18 mouse cellular contexts compared by ENCODE assay signal in the genomic region with DNA sequence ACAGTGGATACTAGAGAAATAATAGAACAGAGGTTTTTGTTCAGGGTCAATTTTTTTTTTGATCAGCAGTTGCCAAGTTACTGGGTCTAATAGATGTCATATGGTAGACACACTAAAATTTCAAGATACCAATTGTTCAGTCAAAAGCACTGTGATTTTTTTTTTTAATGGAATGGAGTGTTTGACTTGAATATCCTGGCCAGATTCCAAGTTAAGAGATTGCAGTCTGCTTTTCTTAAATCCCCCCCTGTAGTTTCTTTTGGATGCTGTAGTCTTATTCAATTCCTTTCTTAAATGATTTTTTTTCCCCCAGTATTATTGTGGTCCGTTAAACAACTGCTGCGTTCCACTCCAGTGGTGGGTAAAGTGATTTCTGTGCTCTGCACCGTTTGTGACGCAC.
DNase-seq lines count a peak whose midpoint lies in the region; ATAC-seq lines count a peak whose summit lies in the region.
"Had no signal": no experiment of that assay in that cellular context is flagged by ENCODE, and none has a peak within 500 bp of the region (broad histone marks: within the 10 kb centered on the region; RNA-seq: fewer than 3 reads in every experiment).

No protein-coding gene starts in this region.

- H3K36me3 ChIP-seq in forebrain, embryonic 14.5 days (ENCODE audit: control insufficient read depth, insufficient read depth, low read length): no peaks in the 10 kb centered on the region
- no peaks in the 10 kb centered on the region for H3K36me3 ChIP-seq in forebrain, embryonic 10.5 days (replicated peaks)
- no peaks in the 10 kb centered on the region for H3K36me3 ChIP-seq in midbrain, embryonic 13.5 days
- H3K36me3 ChIP-seq in midbrain, embryonic 11.5 days (ENCODE audit: control insufficient read depth, insufficient read depth, low read length): no peaks in the 10 kb centered on the region
- H3K36me3 ChIP-seq: embryonic facial prominence, embryonic 15.5 days; heart, embryonic 13.5 days; hindbrain, embryonic 15.5 days had no signal

- no peaks in the 10 kb centered on the region for H3K9me3 ChIP-seq in forebrain, embryonic 14.5 days (replicated peaks; ENCODE audit: control insufficient read depth, low read length)
- H3K9me3 ChIP-seq in forebrain, embryonic 10.5 days: no peaks in the 10 kb centered on the region
- H3K9me3 ChIP-seq in midbrain, embryonic 13.5 days: no peaks in the 10 kb centered on the region
- no peaks in the 10 kb centered on the region for H3K9me3 ChIP-seq in midbrain, embryonic 11.5 days (ENCODE audit: control insufficient read depth, low read length)
- H3K9me3 ChIP-seq: embryonic facial prominence, embryonic 15.5 days; heart, embryonic 13.5 days; hindbrain, embryonic 15.5 days had no signal

- H3K27ac ChIP-seq in forebrain, embryonic 14.5 days (ENCODE audit: low read depth, low read length): no peak overlapping the region
- no peak overlapping the region for H3K27ac ChIP-seq in forebrain, embryonic 10.5 days
- H3K27ac ChIP-seq in midbrain, embryonic 13.5 days: no peak overlapping the region
- no peak overlapping the region for H3K27ac ChIP-seq in midbrain, embryonic 11.5 days (ENCODE audit: low read depth, low read length)
- H3K27ac ChIP-seq: embryonic facial prominence, embryonic 15.5 days; heart, embryonic 13.5 days; hindbrain, embryonic 15.5 days had no signal

- H3K4me3 ChIP-seq in forebrain, embryonic 14.5 days (ENCODE audit: low read depth, low read length): no peak overlapping the region
- no peak overlapping the region for H3K4me3 ChIP-seq in forebrain, embryonic 10.5 days
- H3K4me3 ChIP-seq in midbrain, embryonic 13.5 days (replicated peaks): no peak overlapping the region
- H3K4me3 ChIP-seq in midbrain, embryonic 11.5 days (ENCODE audit: low read depth, low read length): no peak overlapping the region
- H3K4me3 ChIP-seq: embryonic facial prominence, embryonic 15.5 days; heart, embryonic 13.5 days; hindbrain, embryonic 15.5 days had no signal

- peaks cover 5% of the 10 kb centered on the region; the same call in 1 of the 2 replicates for H3K4me1 ChIP-seq in forebrain, embryonic 14.5 days (ENCODE audit: control insufficient read depth, insufficient read depth, low read length)
- H3K4me1 ChIP-seq in forebrain, embryonic 10.5 days: peaks cover 7% of the 10 kb centered on the region; the same call in 1 of the 2 replicates
- peaks cover 10% of the 10 kb centered on the region; the same call in 1 of the 2 replicates for H3K4me1 ChIP-seq in midbrain, embryonic 13.5 days (replicated peaks)
- H3K4me1 ChIP-seq in midbrain, embryonic 11.5 days (ENCODE audit: control insufficient read depth, insufficient read depth, low read length): no peaks in the 10 kb centered on the region
- H3K4me1 ChIP-seq: embryonic facial prominence, embryonic 15.5 days had no signal

- ATAC-seq in forebrain, embryonic 14.5 days: peak; percentile 32; the same call in 1 of the 2 replicates
- ATAC-seq in midbrain, embryonic 13.5 days: peak; percentile 34; the same call in 1 of the 2 replicates
- no peak for ATAC-seq in midbrain, embryonic 11.5 days (ENCODE audit: low FRiP score)
- ATAC-seq: intestine, embryonic 16.5 days had no signal

- DNase-seq in cerebellum, adult 9-10 months: peak; percentile 41
- DNase-seq in cerebellum, postnatal 14 days: no peak
- DNase-seq in forebrain, embryonic 14.5 days (ENCODE audit: low spot score): peak; percentile 54
- no peak for DNase-seq in forebrain, embryonic 10.5 days (ENCODE audit: extremely low spot score, low spot score)
- DNase-seq in midbrain, embryonic 11.5 days (ENCODE audit: low spot score, missing footprints): no peak
- no peak for DNase-seq in left cerebral cortex, postnatal 10 days (ENCODE audit: extremely low spot score in 1 of 2, low spot score in 2 of 2)
- DNase-seq in ovary, adult 18-20 months (ENCODE audit: low spot score): no peak
- DNase-seq: adrenal gland, postnatal 10 days; cerebellum, adult 8-10 months; cerebellum, postnatal 36 days; gastrocnemius, postnatal 36 days; heart, adult 11 months; heart, postnatal 36 days had no signal

- H3K27me3 ChIP-seq in forebrain, embryonic 14.5 days (replicated peaks; ENCODE audit: control insufficient read depth, insufficient read depth, low read length): no peaks in the 10 kb centered on the region
- H3K27me3 ChIP-seq in forebrain, embryonic 10.5 days (ENCODE audit: poor library complexity, severe bottlenecking): no peaks in the 10 kb centered on the region
- no peaks in the 10 kb centered on the region for H3K27me3 ChIP-seq in midbrain, embryonic 13.5 days
- no peaks in the 10 kb centered on the region for H3K27me3 ChIP-seq in midbrain, embryonic 11.5 days (ENCODE audit: control insufficient read depth, insufficient read depth, low read length)
- H3K27me3 ChIP-seq: embryonic facial prominence, embryonic 15.5 days; heart, embryonic 13.5 days; hindbrain, embryonic 15.5 days had no signal

- 40% methylated on average over 4 of the region's 4 CpGs for WGBS in forebrain, embryonic 14.5 days
- 84% methylated on average over 4 of the region's 4 CpGs for WGBS in forebrain, embryonic 10.5 days
- WGBS in midbrain, embryonic 13.5 days: 52% methylated on average over 4 of the region's 4 CpGs
- WGBS in midbrain, embryonic 11.5 days: 80% methylated on average over 4 of the region's 4 CpGs

- no peak overlapping the region for H3K4me2 ChIP-seq in forebrain, embryonic 14.5 days (ENCODE audit: low read length)
- no peak overlapping the region for H3K4me2 ChIP-seq in midbrain, embryonic 13.5 days (replicated peaks)
- H3K4me2 ChIP-seq in midbrain, embryonic 11.5 days: no peak overlapping the region
- H3K4me2 ChIP-seq: embryonic facial prominence, embryonic 15.5 days; heart, embryonic 13.5 days; hindbrain, embryonic 15.5 days had no signal

- intact Hi-C loops in left cerebral cortex, postnatal 10 days (cut with DNase I): no loop called here

- no peak overlapping the region for H3K9ac ChIP-seq in forebrain, embryonic 14.5 days (ENCODE audit: low read length)
- H3K9ac ChIP-seq in midbrain, embryonic 13.5 days (replicated peaks): no peak overlapping the region
- no peak overlapping the region for H3K9ac ChIP-seq in midbrain, embryonic 11.5 days (ENCODE audit: low read length)
- H3K9ac ChIP-seq: embryonic facial prominence, embryonic 15.5 days; heart, embryonic 13.5 days; hindbrain, embryonic 15.5 days had no signal

Comparison
In these comparisons a context has a peak if more than half of its experiments do, and no peak if none do; other contexts are left out.
1. DNase-seq: peak in cerebellum, adult 9-10 months (single experiment) and forebrain, embryonic 14.5 days (single experiment); none in cerebellum, postnatal 14 days (0 of 2), forebrain, embryonic 10.5 days (single experiment), midbrain, embryonic 11.5 days (single experiment), left cerebral cortex, postnatal 10 days (0 of 2) and ovary, adult 18-20 months (single experiment).